Mouse (Mus musculus) liver, adult (tissue): ENCODE data around the gene Olfr411.

Source experiments
- GATA4 ChIP-seq: IDR thresholded peaks from 2 replicates; pipeline ENCODE4 v1.6.1; 2014; ENCODE audit warnings: mild to moderate bottlenecking, low read length; ENCODE audit not compliant: insufficient replicate concordance

Olfr411 gene

GRCm38 (mm10) chr11:74352550-74352949, at the start of gene Olfr411:
Olfr411 (minus strand) TSS chr11:74352650.
- TF ChIP-seq GATA4 = no peak

GRCm38 (mm10) chr11:74402126-74402525, 49.7 kb upstream of the Olfr411 start:
- no peak for TF ChIP-seq GATA4

GRCm38 (mm10) chr11:74395583-74395982, 43.1 kb upstream of the Olfr411 start:
- TF ChIP-seq GATA4 = no peak

- TF ChIP-seq GATA4 = no peak
These were observed 41.0 kb upstream of the Olfr411 start for GRCm38 (mm10) chr11:74393489-74393888.

- TF ChIP-seq GATA4 = no peak
These were observed 40.5 kb upstream of the Olfr411 start for GRCm38 (mm10) chr11:74392903-74393302.

GRCm38 (mm10) chr11:74391899-74392298, 39.4 kb upstream of the Olfr411 start:
- TF ChIP-seq GATA4 = no peak

- no peak for TF ChIP-seq GATA4
These were observed 34.8 kb upstream of the Olfr411 start for GRCm38 (mm10) chr11:74387203-74387602.

- TF ChIP-seq GATA4 = no peak
These were observed 33.2 kb upstream of the Olfr411 start for GRCm38 (mm10) chr11:74385674-74386073.

GRCm38 (mm10) chr11:74379166-74379873, 26.9 kb upstream of the Olfr411 start:
- no peak for TF ChIP-seq GATA4

GRCm38 (mm10) chr11:74376847-74377246, 24.4 kb upstream of the Olfr411 start:
- no peak for TF ChIP-seq GATA4

GRCm38 (mm10) chr11:74371393-74372100, 19.1 kb upstream of the Olfr411 start:
- no peak for TF ChIP-seq GATA4

- no peak for TF ChIP-seq GATA4
These were observed 9.3 kb upstream of the Olfr411 start, which contains the start of gene Olfr412 for GRCm38 (mm10) chr11:74361769-74362168. Olfr412 (plus strand) TSS chr11:74362069.

GRCm38 (mm10) chr11:74337931-74338330, 14.5 kb downstream of the Olfr411 start, which contains the start of gene Olfr410:
Olfr410 (minus strand) TSS chr11:74338031.
- TF ChIP-seq GATA4 = no peak

- TF ChIP-seq GATA4 = no peak
These were observed 23.7 kb downstream of the Olfr411 start for GRCm38 (mm10) chr11:74328781-74329180.

- no peak for TF ChIP-seq GATA4
These were observed 26.4 kb downstream of the Olfr411 start for GRCm38 (mm10) chr11:74326044-74326443.
